Mouse (Mus musculus) olfactory bulb, adult 2 months (tissue): ENCODE results near the gene Gm20532. TPM values are rescaled to one million over a fixed set of nuclear protein-coding genes. Genes with fewer than 3 reads are reported as not detected.

ENCODE experiments used
- H3K27ac ChIP-seq: fragments of 200-500 bp; 2 replicates; pipeline ENCODE4 v1.5.1; 2012; ENCODE audit warnings: low read depth, low read length; ENCODE audit not compliant: insufficient read depth
- H3K4me1 ChIP-seq: fragments of 200-500 bp; 2 replicates; pipeline ENCODE4 v1.6.1; 2012; ENCODE audit warnings: low read length; ENCODE audit not compliant: control insufficient read depth, insufficient read depth
- H3K4me3 ChIP-seq: fragments of 200-500 bp; 2 replicates; pipeline ENCODE4 v1.5.1; 2012; ENCODE audit warnings: mild to moderate bottlenecking, low read depth, low read length, moderate library complexity; ENCODE audit not compliant: insufficient read depth
- CTCF ChIP-seq: fragments of 200-500 bp; IDR thresholded peaks from 2 replicates; pipeline ENCODE4 v1.5.1; 2012; ENCODE audit warnings: low read depth, mild to moderate bottlenecking, low read length, moderate library complexity; ENCODE audit not compliant: insufficient read depth
- POLR2A ChIP-seq: fragments of 200-500 bp; IDR thresholded peaks from 2 replicates; pipeline ENCODE4 v1.6.1; 2012; ENCODE audit warnings: mild to moderate bottlenecking, low read depth, low read length, moderate library complexity; ENCODE audit not compliant: insufficient read depth
- WGBS: fragments of 180-500 bp; shearing (Covaris S2); methylation state at CpG from one replicate; pipeline ENCODE4 v1.1.7; 2018; 5-methylcytosine and 5-hydroxymethylcytosine counted together
- polyA plus RNA-seq: library from polyadenylated mRNA; stranded (reverse); fragments of >200 nt; gene quantifications from 2 replicates; pipeline ENCODE4 v1.2.4, GENCODE M21; 2012; ENCODE audit warnings: low replicate concordance; ENCODE audit not compliant: missing spikeins, insufficient read depth, insufficient read length

Gene Gm20532
- polyA plus RNA-seq, 1 experiment, result not detected

- Histone ChIP-seq H3K4me1 (peaks cover 17% of the 10 kb centered on the region), H3K4me3 (no peak overlapping the region), H3K27ac (no peak overlapping the region)
- WGBS, result 73% methylated on average over 3 of the region's 3 CpGs
- TF ChIP-seq POLR2A (no peak), CTCF (no peak)
These were observed 36.2 kb upstream of the Gm20532 start for GRCm38 (mm10) chr2:26550205-26550604.

- Histone ChIP-seq H3K4me3 (no peak overlapping the region), H3K4me1 (peaks cover 18% of the 10 kb centered on the region), H3K27ac (no peak overlapping the region)
- 66% methylated on average over 3 of the region's 3 CpGs for WGBS
- no peak for TF ChIP-seq CTCF
- no peak for TF ChIP-seq POLR2A
These were observed 35.7 kb upstream of the Gm20532 start for GRCm38 (mm10) chr2:26550777-26551176.

GRCm38 (mm10) chr2:26551446-26551845, 35.0 kb upstream of the Gm20532 start:
- TF ChIP-seq POLR2A, result no peak
- no peak for TF ChIP-seq CTCF

DNA sequence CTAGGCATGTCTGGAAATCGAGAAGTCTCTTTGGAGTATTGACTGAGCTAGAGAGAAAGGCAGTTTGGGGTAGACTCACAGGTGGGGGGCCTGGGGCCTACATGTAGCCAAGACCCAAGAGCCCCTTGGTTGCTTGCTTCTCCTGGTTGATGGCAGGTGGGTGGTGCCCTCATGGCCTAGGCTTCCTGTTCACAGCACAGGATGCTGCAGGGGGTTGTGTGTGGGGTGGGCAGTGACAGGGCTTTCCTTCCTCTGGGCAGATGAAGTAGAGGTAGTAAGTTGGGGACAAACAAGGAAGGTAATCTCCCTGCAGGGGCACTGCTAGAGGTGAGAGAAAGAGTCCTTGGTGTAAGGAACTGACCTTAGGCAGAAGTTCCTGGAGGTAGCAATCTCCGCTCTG, 34.4 kb upstream of the Gm20532 start:
- H3K4me3 ChIP-seq, result no peak overlapping the region
- TF ChIP-seq CTCF (no peak), POLR2A (no peak)
- no peak overlapping the region for H3K27ac ChIP-seq
- WGBS, result 90% methylated on average over 2 of the region's 2 CpGs
- H3K4me1 ChIP-seq, result peaks cover 23% of the 10 kb centered on the region

More at GRCm38 (mm10) chr2:26551446-26551845, 35.0 kb upstream of the Gm20532 start:
- Histone ChIP-seq H3K27ac (no peak overlapping the region), H3K4me3 (no peak overlapping the region), H3K4me1 (peaks cover 19% of the 10 kb centered on the region)
- 81% methylated on average over 8 of the region's 8 CpGs for WGBS

- TF ChIP-seq POLR2A, result no peak
- no peak for TF ChIP-seq CTCF
- no peak overlapping the region for H3K4me3 ChIP-seq
- H3K27ac ChIP-seq, result no peak overlapping the region
- WGBS, result 88% methylated on average over 9 of the region's 9 CpGs
- H3K4me1 ChIP-seq, result peaks cover 17% of the 10 kb centered on the region
These were observed 32.5 kb upstream of the Gm20532 start for GRCm38 (mm10) chr2:26553904-26554303.

DNA sequence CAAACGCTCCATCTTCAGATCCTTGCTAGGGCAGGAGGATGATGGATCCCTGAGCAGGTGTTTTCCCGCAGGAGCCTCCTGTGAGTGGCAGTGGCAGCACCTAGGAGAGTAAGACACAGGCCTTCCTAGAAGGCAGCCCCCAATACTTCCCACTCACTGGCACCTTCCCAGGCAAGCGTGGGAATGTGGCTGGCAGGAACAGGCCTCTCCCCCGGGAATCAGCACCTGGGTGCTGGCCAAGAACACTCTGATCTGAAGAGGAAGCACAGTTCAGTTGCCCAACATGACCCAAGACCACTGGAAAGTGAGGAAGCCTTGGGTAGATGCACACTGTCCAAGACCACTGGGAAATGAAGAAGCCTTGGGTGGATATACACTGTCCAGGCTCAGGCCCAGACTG, 31.4 kb upstream of the Gm20532 start:
- 66% methylated on average over 4 of the region's 4 CpGs for WGBS
- TF ChIP-seq CTCF, result no peak
- no peak for TF ChIP-seq POLR2A
- H3K4me1 ChIP-seq, result peaks cover 12% of the 10 kb centered on the region
- H3K4me3 ChIP-seq, result no peak overlapping the region
- no peak overlapping the region for H3K27ac ChIP-seq

- 84% methylated on average over 4 of the region's 4 CpGs for WGBS
- peaks cover 12% of the 10 kb centered on the region; the same call in 1 of the 2 replicates for H3K4me1 ChIP-seq
- no peak overlapping the region for H3K27ac ChIP-seq
- no peak for TF ChIP-seq POLR2A
- TF ChIP-seq CTCF, result no peak
- no peak overlapping the region for H3K4me3 ChIP-seq
These were observed 29.9 kb upstream of the Gm20532 start for GRCm38 (mm10) chr2:26556535-26556993.

DNA sequence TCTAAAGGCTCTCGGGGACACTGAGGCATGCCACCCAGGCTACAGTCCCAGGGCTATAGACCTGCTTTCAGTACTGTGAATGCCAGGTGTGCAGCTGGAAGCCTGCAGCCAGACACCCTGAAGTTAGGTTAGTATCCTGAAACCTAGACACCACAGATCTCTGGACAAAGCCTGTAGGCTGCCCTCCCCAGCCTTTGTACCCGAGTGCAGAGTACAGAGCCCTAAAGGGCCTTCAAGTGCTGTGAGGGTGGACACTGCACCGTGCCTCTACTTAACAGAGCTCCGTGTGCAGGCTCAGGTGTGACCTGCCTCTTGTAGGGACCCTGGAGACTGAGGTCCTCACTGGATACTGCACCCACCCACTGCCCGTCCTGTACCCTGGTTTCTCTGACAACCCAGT, 25.9 kb upstream of the Gm20532 start:
- H3K27ac ChIP-seq, result no peak overlapping the region
- WGBS, result 82% methylated on average over 5 of the region's 5 CpGs
- TF ChIP-seq CTCF, result no peak
- no peak for TF ChIP-seq POLR2A
- H3K4me1 ChIP-seq, result peaks cover 9% of the 10 kb centered on the region; the same call in 1 of the 2 replicates
- H3K4me3 ChIP-seq, result no peak overlapping the region

DNA sequence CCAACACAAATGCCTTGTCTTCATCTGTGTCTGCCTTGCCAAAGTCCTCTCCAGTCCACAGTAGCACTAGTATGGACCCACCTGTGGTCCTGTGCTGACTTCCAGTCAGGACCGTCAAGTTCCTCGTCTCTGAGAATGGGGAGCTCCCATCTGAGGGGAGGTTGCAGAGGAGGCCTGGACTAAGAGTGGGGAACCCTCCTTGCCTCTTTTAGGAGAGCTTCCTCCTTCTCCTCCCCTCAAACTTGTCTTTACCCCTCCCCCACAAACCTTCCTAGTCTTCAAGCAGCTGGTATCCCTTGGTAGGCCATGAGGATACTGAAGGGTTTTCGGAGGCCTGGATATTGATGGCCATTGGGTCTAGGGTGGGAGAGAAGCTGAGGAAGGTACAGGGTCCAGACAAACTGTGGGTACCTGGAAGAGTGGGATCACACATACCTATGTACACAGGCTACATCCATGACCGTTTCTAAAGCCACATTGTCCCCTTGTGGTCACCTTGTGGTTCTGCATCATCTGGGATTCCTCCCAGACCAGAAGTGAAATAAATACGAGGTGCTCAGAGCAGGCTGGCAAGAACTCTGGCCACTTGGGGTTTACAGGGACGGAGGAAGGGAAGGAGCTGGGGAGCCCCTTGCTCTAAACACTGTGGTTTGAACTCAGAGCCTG, 25.0 kb upstream of the Gm20532 start:
- Histone ChIP-seq H3K27ac (no peak overlapping the region), H3K4me1 (peaks cover 10% of the 10 kb centered on the region; the same call in 1 of the 2 replicates), H3K4me3 (no peak overlapping the region)
- 49% methylated on average over 6 of the region's 6 CpGs for WGBS
- TF ChIP-seq CTCF (no peak), POLR2A (no peak)

DNA sequence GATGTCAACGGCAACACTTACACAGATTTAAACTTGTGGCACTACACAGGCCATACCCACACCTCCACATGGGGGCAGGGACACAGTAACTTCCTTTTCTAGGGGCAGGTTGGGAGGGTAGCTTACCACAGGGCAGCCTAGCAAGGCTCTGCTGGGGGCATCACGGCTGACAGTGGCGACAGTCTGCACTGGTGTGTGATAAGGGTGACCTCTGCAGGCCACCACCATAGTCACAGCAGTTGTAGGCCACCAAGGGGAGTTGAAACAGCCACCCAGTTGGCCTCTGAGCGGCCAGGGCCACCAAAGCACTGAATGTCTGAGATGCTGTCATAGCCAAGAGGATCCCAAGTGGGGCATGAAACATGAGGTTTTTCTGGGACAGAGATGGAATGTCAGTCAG, 20.2 kb upstream of the Gm20532 start:
- TF ChIP-seq POLR2A (no peak), CTCF (peak; percentile 70)
- Histone ChIP-seq H3K4me3 (no peak overlapping the region), H3K4me1 (peaks cover 4% of the 10 kb centered on the region; the same call in 1 of the 2 replicates), H3K27ac (no peak overlapping the region)
- 19% methylated on average over 4 of the region's 4 CpGs for WGBS
